Mouse (Mus musculus) forebrain, postnatal 0 days (tissue): Measurements from ENCODE around the gene 1110004F10Rik. TPM values are rescaled to one million over a fixed set of nuclear protein-coding genes. Genes with fewer than 3 reads are reported as not detected.

Source experiments
- ATAC-seq: fragments of 200-750 bp; cut with Nextera tagmentation; 2 replicates; pipeline ENCODE4 v1.8.0; 2017; ENCODE audit warnings: mild to moderate bottlenecking, moderate library complexity
- DNase-seq: peaks from one replicate; pipeline ENCODE4 v3.0.0-alpha.2; 2015
- H3K27ac ChIP-seq: fragments of 300-500 bp; sonication (generic); 2 replicates; pipeline ENCODE4 v1.5.1; 2014; ENCODE audit warnings: low read depth, mild to moderate bottlenecking, antibody characterized with exemption, low read length, moderate library complexity, mixed read lengths
- H3K27me3 ChIP-seq: fragments of 300-500 bp; sonication (generic); 2 replicates; pipeline ENCODE4 v1.6.1; 2014; ENCODE audit warnings: mild to moderate bottlenecking, low read length, mixed read lengths; ENCODE audit not compliant: insufficient read depth
- H3K36me3 ChIP-seq: fragments of 300-500 bp; sonication (generic); 2 replicates; pipeline ENCODE4 v1.6.1; 2014; ENCODE audit warnings: mild to moderate bottlenecking, moderate library complexity; ENCODE audit not compliant: insufficient read depth
- H3K4me1 ChIP-seq: fragments of 300-500 bp; sonication (generic); 2 replicates; pipeline ENCODE4 v1.6.1; 2014; ENCODE audit warnings: antibody characterized with exemption; ENCODE audit not compliant: insufficient read depth
- H3K4me2 ChIP-seq: fragments of 300-500 bp; sonication (generic); 2 replicates; pipeline ENCODE4 v1.6.1; 2014; ENCODE audit warnings: low read depth, mild to moderate bottlenecking, moderate library complexity
- H3K4me3 ChIP-seq: fragments of 300-500 bp; sonication (generic); 2 replicates; pipeline ENCODE4 v1.5.1; 2014; ENCODE audit warnings: low read depth, low read length, mixed read lengths
- H3K9ac ChIP-seq: fragments of 300-500 bp; sonication (generic); 2 replicates; pipeline ENCODE4 v1.6.1; 2014; ENCODE audit warnings: mild to moderate bottlenecking
- H3K9me3 ChIP-seq: fragments of 300-500 bp; sonication (generic); 2 replicates; pipeline ENCODE4 v1.6.1; 2016; ENCODE audit warnings: low read length
- CTCF ChIP-seq: sonication (generic); IDR thresholded peaks from 2 replicates; pipeline ENCODE4 v1.5.1; 2016; ENCODE audit warnings: antibody characterized with exemption, control low read depth, low read depth
- WGBS: fragments of 180-500 bp; shearing (Covaris S2); extraction: QIAGEN DNeasy Blood & Tissue Kit; methylation state at CpG from one replicate; pipeline ENCODE4 v1.1.7; 2014; 5-methylcytosine and 5-hydroxymethylcytosine counted together
- polyA plus RNA-seq: library from polyadenylated mRNA; unstranded; fragments of >200 nt; fragmentation: Nextera tagmentation; extraction: Ambion mirVana; gene quantifications from 2 replicates; pipeline ENCODE4 v1.2.1, GENCODE M21; 2015
- total RNA-seq: library from RNA; depleted of rRNA; stranded (reverse); fragments of >200 nt; gene quantifications from 2 replicates; pipeline ENCODE4 v1.2.3, GENCODE M21; 2014

1110004F10Rik gene
- total and polyA plus RNA-seq, 2 experiments from 2014 or later, result 211 to 431 TPM

DNA sequence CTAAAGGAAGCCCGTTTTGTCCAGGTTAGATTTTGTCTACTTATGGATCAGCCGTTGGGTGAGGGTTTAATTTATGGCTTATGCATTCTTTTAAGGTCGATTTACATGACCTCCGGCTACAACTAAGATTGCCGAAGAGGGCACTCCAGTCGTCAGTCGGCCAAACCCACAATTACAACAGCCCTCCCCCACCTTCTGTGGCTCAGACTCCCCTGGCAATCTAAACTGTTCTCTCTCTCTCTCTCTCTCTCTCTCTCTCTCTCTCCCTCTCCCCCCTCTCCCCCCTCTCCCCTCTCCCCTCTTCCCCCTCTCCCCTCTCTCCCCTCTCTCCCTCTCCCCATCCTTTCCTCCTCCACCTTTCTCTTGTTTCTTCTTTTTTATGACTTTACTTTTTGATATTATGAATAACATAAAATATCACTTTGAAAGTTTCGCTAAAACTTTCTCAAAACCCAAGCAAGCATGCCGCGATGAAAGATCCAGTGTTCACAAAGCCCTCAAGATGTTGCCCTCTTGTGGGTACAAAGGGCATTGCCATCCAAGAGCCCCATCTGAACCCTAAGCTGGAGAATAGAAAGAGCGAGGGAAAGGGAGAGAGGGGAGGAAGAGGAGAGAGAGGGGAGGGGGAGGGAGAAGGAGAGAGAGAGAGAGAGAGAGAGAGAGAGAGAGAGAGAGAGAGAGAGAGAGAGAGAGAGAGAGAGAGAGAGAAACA, 6.4 kb upstream of the 1110004F10Rik start:
- H3K4me1 ChIP-seq, result peaks cover 11% of the 10 kb centered on the region; the same call in 1 of the 2 replicates
- peak; percentile 49 for ATAC-seq

GRCm38 (mm10) chr7:116033371-116034241, 5.6 kb upstream of the 1110004F10Rik start:
- Histone ChIP-seq H3K27me3 (peaks cover 32% of the 10 kb centered on the region), H3K4me1 (peaks cover 13% of the 10 kb centered on the region; the same call in 1 of the 2 replicates), H3K4me3 (peak overlapping the region; percentile 50), H3K36me3 (no peaks in the 10 kb centered on the region), H3K9me3 (no peaks in the 10 kb centered on the region), H3K4me2 (peak overlapping the region; percentile 100), H3K27ac (peak overlapping the region; percentile 81), H3K9ac (peak overlapping the region; percentile 38)
- DNase-seq (no peak), ATAC-seq (peak; percentile 47)
- under 1% methylated on average over 54 of the region's 54 CpGs for WGBS
- TF ChIP-seq CTCF, result peak; percentile 1; the same call in 1 of the 2 replicates

More for the DNA sequence above, 6.4 kb upstream of the 1110004F10Rik start:
- Histone ChIP-seq H3K9ac (peak overlapping the region; percentile 64), H3K36me3 (no peaks in the 10 kb centered on the region), H3K9me3 (no peaks in the 10 kb centered on the region), H3K27ac (peak overlapping the region; percentile 85), H3K27me3 (peaks cover 23% of the 10 kb centered on the region), H3K4me3 (peak overlapping the region; percentile 50), H3K4me2 (peak overlapping the region; percentile 100)
- DNase-seq, result peak; percentile 92
- peak; percentile 85 for TF ChIP-seq CTCF
- under 1% methylated on average over 11 of the region's 11 CpGs for WGBS

- under 1% methylated on average over 25 of the region's 25 CpGs for WGBS
- Histone ChIP-seq H3K4me3 (peak overlapping the region; percentile 50), H3K36me3 (no peaks in the 10 kb centered on the region), H3K27ac (peak overlapping the region; percentile 81), H3K4me2 (peak overlapping the region; percentile 100), H3K4me1 (peaks cover 20% of the 10 kb centered on the region), H3K27me3 (peaks cover 32% of the 10 kb centered on the region), H3K9me3 (no peaks in the 10 kb centered on the region), H3K9ac (peak overlapping the region; percentile 38)
- peak; percentile 70 for DNase-seq
- peak; percentile 37 for ATAC-seq
- TF ChIP-seq CTCF, result no peak
These were observed 4.9 kb upstream of the 1110004F10Rik start for GRCm38 (mm10) chr7:116034282-116034758.

DNA sequence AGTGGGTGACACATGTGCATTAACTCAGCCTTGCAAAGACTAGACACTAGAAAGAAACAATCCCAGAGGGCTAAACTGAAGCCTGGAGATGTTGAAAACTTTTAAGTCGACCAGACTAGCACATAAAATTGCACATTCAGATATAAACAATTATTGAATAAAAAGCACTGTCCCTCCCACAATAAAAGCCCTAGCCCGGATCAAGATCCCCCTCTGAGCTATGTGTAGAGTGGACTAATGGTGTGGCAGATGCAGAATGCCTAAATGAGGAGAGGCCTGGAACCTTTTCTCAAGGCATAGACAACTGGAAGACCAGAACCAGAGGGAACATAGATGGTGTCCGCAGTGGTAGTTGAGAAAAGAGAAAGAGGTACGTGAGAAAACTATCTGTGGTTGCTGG, 3.7 kb upstream of the 1110004F10Rik start:
- DNase-seq, result no peak
- Histone ChIP-seq H3K4me3 (0 out of 2 replicates have a peak overlapping the region, but pooled peaks have one; percentile 50), H3K27me3 (peaks cover 32% of the 10 kb centered on the region), H3K27ac (no peak overlapping the region), H3K4me1 (peaks cover 23% of the 10 kb centered on the region), H3K9ac (no peak overlapping the region), H3K36me3 (no peaks in the 10 kb centered on the region), H3K9me3 (no peaks in the 10 kb centered on the region), H3K4me2 (peak overlapping the region; percentile 100)
- TF ChIP-seq CTCF, result no peak
- WGBS, result 54% methylated on average over 4 of the region's 4 CpGs
- ATAC-seq, result no peak

- H3K27me3 ChIP-seq, result peaks cover 32% of the 10 kb centered on the region
- peak overlapping the region; percentile 9; the same call in 1 of the 2 replicates for H3K4me3 ChIP-seq
- H3K4me2 ChIP-seq, result peak overlapping the region; percentile 27
- H3K9ac ChIP-seq, result no peak overlapping the region
- no peak for DNase-seq
- 46% methylated on average over 18 of the region's 18 CpGs for WGBS
- H3K27ac ChIP-seq, result no peak overlapping the region
- no peaks in the 10 kb centered on the region for H3K36me3 ChIP-seq
- H3K9me3 ChIP-seq, result no peaks in the 10 kb centered on the region
- ATAC-seq, result no peak
- TF ChIP-seq CTCF, result no peak
- H3K4me1 ChIP-seq, result peaks cover 19% of the 10 kb centered on the region
These were observed 2.3 kb upstream of the 1110004F10Rik start for GRCm38 (mm10) chr7:116036591-116037555.

DNA sequence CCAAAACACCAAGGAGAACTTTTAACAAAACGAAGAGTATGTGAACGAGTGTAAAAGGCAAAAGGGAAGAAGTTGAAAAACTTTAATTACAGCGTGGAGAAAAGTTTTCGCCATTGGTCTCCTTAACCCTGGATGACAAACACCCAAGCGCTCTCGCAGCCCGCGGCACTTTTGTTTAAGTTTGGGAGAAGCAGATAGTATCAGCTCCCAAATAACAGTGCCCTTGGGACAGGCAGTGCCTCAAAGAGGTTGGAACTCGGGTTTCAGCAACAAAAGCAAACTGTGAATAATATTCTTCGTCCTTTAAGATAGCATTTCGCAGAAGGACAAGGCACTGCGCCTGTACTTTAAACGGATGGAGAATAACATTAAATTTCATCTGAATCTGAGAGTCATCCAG, 1.2 kb upstream of the 1110004F10Rik start:
- DNase-seq (no peak), ATAC-seq (no peak)
- H3K4me1 ChIP-seq, result peaks cover 19% of the 10 kb centered on the region
- no peak overlapping the region for H3K27ac ChIP-seq
- peak overlapping the region; percentile 91 for H3K4me2 ChIP-seq
- H3K4me3 ChIP-seq, result peak overlapping the region; percentile 43
- H3K9ac ChIP-seq, result no peak overlapping the region
- TF ChIP-seq CTCF, result no peak
- H3K9me3 ChIP-seq, result no peaks in the 10 kb centered on the region
- 9% methylated on average over 13 of the region's 13 CpGs for WGBS
- peaks cover 32% of the 10 kb centered on the region for H3K27me3 ChIP-seq
- no peaks in the 10 kb centered on the region for H3K36me3 ChIP-seq
